Mouse (Mus musculus) neural tube, embryonic 10.5 days (tissue): Measurements from ENCODE around the gene Fgfr2.

Experiments
- DNase-seq: peaks from one replicate; pipeline ENCODE4 v3.0.0-alpha.2; 2017; ENCODE audit warnings: low spot score; ENCODE audit errors: extremely low spot score

The Fgfr2 gene

DNA sequence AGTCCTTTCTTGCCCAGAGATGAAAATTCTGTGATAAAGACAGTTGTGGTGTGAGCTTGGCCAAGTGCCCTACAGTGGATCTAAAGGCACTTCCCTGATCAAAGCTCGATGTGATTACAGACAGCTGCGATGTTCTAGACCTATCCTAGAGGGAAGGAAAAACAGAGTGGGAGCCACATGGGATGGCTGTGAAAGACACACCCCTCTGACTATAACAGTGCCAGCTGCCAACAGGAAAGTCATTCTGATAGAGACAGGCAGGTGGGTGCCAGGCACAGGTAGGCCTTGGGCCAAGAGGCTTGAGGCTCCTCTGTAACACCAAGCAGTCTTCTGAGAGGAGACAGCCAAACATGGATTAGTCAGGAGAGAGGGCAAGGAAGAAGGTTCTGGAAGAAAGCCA lies 2104.0 kb downstream of the Fgfr2 start:
- DNase-seq: no peak

- no peak for DNase-seq
These were observed 2111.2 kb downstream of the Fgfr2 start for GRCm38 (mm10) chr7:131011901-131012300.

DNA sequence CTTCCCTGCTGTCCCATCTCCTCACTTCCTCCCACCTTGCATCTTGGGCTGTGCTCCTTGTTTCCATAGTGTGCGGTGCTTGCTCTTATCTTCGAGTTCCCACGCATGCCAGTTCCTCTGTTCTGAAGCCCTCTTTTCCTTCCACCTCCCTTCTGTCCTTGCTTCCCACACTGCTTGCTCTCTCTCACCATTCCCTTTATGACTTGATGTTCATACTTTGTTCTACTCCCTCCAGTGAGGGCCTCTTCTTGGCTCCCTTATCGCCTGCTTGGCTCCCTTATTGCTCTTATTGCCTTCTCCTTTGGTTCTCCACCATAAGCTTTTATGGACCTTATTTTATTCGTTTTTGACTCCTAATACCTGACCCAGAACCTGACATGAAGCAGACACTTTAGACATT lies 2114.0 kb downstream of the Fgfr2 start:
- no peak for DNase-seq

DNA sequence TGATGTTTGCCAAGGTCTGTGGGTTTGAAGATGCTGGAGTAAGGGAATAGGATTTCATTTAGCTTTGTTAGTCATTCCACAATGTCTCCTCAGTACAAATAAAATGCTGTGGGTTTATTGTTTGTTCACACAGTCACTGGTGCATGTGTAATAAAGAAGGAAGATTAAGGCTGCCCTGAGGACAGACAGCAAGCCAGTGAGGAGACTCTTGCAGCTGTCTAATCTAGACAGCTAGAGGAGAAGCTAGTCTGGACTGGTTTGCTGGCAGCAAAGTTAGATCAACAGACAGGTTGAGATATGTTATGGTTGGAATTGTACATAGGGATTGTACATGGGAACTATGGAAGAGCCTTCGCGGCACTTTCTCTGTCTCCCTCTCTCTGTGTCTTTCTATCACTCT lies 2115.9 kb downstream of the Fgfr2 start:
- DNase-seq: no peak

- DNase-seq: no peak
These were observed 2119.1 kb downstream of the Fgfr2 start for GRCm38 (mm10) chr7:131004071-131004470.

- no peak for DNase-seq
These were observed 2121.0 kb downstream of the Fgfr2 start for GRCm38 (mm10) chr7:131001976-131002726.

DNA sequence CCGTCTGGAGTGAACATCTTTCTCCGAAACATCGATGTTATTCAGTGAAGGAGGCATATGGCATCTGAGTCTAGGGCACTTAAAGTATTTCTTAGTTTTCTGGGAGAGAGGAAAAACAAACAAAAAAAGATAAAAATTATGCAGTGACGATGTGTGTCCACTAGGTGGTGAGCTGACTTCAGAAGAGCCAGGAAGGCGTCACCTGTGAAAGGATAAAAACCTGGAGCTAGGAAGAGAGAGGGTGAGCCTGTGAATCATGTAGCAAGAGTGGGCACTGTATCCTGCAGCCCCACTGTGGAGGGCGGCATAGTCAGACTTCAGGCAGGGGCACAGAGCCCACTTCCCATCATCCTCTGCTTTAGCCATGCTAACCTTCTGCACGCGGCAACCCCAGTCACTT lies 2129.2 kb downstream of the Fgfr2 start:
- DNase-seq: no peak

DNA sequence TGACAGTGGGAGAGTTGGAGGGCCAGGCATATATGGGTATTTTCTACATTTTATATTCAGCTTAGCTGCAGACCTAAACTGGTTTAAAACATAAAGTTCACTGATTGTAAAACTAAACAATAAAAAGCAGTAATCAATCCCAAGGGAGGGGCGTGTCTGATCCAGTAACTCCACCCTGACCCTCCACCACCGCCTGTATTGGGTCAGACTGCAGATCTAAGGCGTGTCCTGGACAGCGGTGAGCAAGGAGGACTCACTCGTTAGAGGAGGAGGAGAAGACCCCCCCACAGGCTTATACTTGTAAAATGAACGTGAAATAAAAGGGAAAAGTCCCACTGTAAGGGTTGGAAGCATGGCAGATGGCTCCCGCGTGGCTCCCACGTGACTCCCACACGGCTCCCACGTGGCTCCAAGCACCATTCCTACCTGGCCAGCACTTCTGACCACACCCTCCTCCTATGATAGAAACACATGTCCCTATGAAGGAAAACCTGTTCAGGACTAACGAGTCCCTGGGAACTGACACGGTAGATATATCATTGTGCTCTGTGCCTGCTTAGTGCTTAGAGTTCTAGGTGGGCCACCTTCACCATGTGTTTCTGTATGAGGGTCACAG lies 2131.9 kb downstream of the Fgfr2 start:
- DNase-seq: no peak

- DNase-seq: no peak
These were observed 2133.8 kb downstream of the Fgfr2 start for GRCm38 (mm10) chr7:130989371-130989770.

DNA sequence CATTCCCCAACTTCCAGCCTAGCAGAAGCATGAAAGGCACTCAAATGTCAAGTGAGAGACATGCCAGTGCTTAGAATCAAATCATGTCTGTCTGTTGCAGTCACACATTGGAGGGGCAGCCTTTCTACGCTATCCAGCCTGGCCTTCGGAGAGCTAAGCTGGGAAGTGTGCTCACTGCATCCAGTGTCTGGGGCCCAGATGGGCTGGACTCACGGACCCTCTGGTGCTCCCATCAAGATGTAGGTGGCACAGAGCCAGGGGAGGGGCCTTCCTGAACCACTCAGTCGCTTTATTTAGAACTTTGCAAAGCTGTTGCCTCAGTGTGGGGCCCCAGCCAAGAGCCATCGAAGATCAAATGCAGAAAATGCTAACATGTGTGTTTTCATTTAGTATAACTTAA lies 2135.0 kb downstream of the Fgfr2 start:
- DNase-seq: no peak

DNA sequence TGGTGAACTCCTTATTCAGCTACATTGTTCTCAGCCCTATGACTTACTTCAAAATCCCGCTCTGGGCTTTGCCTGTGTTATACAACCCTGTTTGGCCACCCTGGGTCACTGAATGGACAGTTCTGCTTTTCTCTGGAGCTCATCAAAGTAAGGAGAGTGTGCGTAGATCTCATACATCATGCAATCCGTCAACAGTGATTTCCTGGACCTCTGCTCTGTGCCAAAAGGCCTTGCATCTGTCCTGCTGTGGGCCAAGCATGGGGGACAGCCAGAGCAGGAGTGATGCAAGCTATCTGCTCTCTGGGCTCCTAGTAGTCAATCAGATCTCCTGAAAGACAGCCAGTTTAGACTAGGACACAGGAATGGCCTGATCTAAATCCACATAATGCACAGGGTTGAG lies 2137.4 kb downstream of the Fgfr2 start:
- no peak for DNase-seq

DNA sequence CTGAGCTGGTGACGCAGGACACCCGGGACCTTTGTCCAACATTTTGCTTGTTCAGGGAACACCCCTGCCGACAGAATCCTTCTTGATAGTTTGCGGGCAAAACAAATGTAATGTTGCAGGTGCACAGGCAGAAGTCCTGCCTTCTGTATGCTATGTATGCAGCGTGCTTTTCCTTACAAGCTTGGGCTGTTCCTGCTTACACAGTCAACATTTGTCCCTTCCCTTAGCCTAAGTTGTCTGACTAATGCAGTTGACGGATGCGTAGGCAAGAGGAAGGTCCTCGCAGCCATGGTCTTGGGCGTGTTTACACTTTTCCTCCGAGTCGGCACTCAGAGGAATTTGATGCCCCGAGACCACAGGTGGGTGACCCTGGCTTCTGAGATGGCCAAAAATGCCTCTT lies 2138.0 kb downstream of the Fgfr2 start:
- no peak for DNase-seq

DNA sequence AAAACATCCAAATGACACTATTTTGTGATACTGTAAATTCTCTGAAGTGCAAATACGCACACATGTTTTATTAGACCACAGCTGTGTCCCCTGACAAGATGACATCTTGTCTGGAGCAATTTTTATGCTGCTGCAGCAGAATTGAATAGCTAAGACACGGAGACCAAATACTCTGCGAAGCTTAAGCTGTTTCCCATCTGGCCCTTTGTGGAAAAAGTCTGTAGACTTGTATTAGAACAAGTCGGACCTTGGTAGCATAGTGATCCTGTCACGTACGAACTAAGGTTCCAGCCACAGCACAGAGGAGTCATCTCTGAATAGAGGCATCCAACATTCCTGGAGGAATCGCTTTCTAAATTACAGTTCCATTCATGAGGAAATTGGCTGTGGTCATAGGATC lies 2138.9 kb downstream of the Fgfr2 start:
- DNase-seq: no peak

- no peak for DNase-seq
These were observed 2140.3 kb downstream of the Fgfr2 start for GRCm38 (mm10) chr7:130982881-130983280.

DNA sequence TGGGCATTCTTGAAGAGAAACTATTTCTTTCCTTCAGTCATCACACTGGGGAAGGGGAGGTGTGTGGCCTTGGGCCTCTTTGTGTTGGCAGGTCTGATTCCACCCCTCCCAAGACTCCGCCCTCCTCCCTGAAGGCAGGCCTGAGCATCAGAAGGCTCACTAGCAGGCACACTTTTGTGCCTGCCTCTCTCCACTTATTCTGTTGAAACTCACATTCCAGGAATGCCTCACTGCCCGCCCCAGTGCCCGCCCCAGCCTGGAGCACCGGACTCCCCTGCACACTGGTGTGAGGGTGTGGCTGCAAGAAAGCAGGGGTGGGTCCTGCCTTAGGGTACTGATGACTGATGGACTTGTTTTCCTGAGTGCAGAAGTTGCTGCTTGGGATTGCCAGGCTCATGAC lies 2140.8 kb downstream of the Fgfr2 start:
- no peak for DNase-seq

DNA sequence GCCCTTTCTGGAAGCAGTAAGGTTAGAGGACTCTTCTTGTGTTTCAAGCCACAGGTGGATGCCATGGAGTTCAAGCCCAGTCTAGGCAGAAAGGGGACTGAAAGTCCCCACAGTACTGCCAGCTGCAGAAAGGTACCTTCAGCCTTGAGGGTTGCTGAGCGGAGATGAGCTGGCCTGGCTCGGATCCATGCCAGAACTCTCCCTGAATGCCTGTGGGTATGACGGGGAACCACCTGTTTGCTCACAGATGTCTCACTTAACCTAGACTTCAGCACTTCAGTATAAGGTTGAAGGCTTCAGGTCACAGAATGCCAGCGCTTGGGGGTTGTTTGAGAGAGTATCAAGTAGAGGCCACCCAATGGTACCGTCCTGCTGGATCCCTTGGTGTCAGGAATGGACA lies 2143.0 kb downstream of the Fgfr2 start:
- no peak for DNase-seq

GRCm38 (mm10) chr7:130978545-130978944 lies 2144.6 kb downstream of the Fgfr2 start:
- no peak for DNase-seq

DNA sequence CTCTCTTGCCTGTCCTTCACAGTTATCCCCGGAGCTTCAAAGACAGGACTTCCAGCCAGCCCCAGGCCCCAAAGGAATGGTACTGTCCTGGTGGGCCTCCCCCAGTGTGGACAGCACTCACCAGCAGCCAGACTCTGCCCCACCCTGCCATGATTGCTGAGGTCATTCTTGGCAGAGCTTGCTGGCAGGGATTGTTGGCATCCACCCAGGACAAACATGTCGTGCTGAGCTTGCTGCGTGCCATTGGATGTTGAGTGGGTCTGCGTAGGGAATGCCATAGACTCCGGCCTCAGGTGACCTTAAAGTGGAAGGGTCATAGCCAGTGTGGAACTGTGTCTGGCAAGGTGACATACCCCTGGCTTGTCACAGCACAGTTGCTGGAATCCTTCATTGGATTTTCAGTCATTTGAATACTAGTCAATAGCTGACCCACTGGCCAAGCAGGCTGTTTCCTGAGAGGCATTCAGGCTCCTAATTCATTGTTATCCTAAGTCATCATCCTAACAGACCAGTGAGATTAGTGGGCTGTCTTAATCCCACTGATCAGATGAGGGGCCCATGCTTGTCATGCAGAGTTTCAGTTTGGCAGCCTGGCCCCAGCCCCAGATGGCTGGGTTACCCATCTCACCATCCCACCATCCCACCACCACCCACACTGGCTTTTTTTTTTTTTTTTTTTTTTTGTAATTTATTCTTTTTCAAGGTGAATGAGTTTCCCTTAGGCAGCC lies 2145.2 kb downstream of the Fgfr2 start:
- no peak for DNase-seq

- DNase-seq: no peak
These were observed 2146.7 kb downstream of the Fgfr2 start for GRCm38 (mm10) chr7:130976305-130976935.

- DNase-seq: no peak
These were observed 2150.4 kb downstream of the Fgfr2 start for GRCm38 (mm10) chr7:130972767-130973166.

DNA sequence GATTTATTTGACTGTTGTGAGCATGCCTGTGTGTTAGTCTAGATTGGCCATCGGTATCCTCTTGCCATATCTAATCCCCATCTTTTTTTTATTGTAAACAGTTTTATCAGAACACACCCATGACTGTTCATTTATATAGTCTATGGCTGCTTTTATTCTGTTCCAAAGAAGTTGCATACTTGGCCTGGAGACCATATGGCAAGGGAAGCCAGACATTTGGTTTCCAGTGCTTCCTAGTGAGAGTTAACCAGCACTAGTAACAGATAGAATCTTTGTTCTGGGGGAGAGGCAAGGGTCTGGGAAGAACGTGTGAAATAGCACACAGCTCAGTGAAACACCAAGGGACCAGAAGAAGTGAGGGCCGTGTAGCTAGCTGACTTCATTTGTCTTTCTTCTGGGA lies 2153.6 kb downstream of the Fgfr2 start:
- DNase-seq: no peak

DNA sequence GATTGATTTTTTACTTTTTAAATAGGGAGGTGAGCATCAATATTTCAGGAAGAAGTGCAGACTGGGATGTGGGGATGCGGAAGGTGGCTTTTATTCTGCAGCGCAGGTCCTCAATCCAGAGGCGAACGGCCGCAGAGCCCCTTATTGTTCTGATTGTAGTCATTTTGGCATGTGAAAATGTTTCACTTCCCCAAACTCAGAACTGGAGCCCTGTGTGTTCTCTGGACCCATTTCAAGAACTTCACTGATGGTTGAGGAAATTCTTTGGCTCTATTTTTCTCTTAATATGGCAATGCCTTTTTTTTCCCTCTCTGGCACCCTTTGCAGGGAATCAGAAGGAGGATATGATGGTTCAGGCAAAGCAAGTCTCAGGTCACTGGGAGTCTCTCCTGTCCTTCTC lies 2154.1 kb downstream of the Fgfr2 start:
- no peak for DNase-seq
